Mouse (Mus musculus) layer of hippocampus, postnatal 14 days (tissue): ENCODE measurements around the gene Abca5. TPM values are rescaled to one million over a fixed set of nuclear protein-coding genes. Genes with fewer than 3 reads are reported as not detected.
"Not testable (repeated sequence)": the region's sequence is repeated elsewhere in the genome, so short reads cannot be mapped to it uniquely, and the experiment has no call there.

Experiments
- DNase-seq, 2 experiments: peaks; one replicate each; pipeline ENCODE4 v3.0.0; 2021 to 2022; ENCODE audit warnings: low spot score in 2 of 2, mixed read lengths in 1 of 2
- long read RNA-seq, 2 experiments: library from polyadenylated mRNA; stranded (forward); transcript quantifications; one replicate each; pipeline ENCODE4 v2.0.0; 2021
- total RNA-seq, 2 experiments: library from RNA; stranded (reverse); gene quantifications; 2 replicates each; pipeline ENCODE4 v1.2.3; 2021

Abca5 gene
- 10 to 100 TPM; 27.6 to 31.4 TPM for total RNA-seq
- long read RNA-seq, experiment 1, full-length matches to known transcripts: 1 of 4 reads
- long read RNA-seq, experiment 1, partial matches to known transcripts: 1 of 4 reads
- long read RNA-seq, experiment 1, other reads (novel, unspliced or antisense): 2 of 4 reads
- long read RNA-seq, experiment 2, partial matches to known transcripts: 0 of 1 reads
- long read RNA-seq, experiment 2, other reads (novel, unspliced or antisense): 1 of 1 reads

DNA sequence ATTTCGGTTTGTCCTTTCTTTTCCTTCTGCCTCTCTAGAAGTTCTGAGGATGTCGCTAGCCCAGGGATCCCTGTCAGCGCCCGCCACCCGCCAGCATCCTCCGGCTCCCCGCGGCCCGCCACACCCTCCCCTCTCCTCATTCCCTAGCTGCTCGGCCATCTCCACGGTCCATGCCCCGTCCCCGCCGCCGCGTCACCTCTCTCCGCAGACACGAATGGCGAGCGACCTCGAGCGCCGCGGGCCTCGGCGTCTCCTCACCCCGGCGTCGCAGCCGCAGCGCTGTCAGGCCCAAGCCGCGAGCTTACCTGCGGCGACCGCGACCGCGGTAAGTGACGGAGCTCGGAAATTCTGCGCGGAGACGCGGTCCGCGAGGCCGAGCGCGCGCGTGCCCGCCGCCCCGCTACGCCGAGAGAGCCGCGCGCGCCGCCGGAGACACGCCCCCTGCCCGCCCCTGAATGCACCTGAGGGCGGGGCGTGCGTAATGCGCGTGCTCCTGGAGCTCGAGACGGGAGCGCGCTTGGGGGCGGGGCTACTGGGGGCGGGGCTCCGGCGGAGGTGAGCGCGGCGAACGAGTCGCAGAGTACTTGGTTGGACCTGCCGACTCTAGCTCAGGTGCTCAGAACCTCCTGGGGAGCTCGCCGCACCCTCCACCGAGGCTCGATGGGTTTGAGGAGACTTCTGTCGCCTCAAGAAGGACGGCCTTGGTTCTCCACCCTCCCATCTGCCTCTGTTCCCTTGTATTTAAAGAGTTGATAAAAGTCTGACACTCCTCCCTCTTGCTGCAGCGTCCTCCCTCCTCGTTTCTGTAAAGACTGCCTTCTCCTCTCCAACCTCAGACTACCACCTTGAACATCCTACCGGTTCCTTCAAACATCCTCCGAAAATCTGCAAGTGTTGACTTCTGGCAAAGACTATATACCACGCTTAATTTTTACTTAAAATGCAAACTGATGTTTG is at the start of gene Abca5:
Gene Abca5, minus strand, starts transcription at position 428 of the 957 bp plus-strand sequence.
- DNase-seq: peak; percentile 81 to 87

DNA sequence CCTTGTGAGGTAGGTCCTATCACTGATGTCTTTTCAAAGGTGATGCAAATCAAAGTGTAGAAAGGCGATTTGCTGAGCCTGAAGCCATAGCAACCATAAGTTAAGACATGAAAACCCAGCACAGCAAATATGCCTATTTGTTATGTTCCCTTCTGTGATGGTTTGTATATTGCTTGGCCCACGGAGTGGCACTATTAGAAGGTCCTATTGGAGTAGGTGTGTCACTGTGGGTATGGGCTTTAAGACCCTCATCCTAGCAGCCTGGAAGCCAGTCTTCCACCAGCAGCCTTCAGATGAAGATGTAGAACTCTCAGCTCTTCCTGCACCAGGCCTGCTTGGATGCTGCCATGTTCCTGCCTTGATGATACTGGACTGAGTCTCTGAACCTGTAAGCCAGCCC is 48.0 kb upstream of the Abca5 start:
- no peak for DNase-seq

DNA sequence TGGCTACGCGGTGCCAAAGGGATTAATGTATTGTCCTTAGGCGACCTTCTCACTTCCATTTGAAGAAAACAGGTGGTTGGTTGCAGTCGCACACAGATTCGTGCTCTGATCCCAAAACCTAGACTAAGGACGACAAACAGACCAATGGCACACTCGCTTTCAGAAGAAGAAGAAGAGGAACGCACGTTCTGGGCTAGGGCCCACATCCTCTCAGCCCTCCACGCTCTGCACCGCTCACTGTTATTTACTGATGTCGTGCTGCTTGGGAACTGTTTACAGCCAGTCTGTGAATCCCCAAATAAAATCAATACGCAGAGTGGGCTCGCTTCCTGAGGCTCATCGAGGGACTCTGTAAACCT is 42.8 kb upstream of the Abca5 start:
- no peak for DNase-seq

DNA sequence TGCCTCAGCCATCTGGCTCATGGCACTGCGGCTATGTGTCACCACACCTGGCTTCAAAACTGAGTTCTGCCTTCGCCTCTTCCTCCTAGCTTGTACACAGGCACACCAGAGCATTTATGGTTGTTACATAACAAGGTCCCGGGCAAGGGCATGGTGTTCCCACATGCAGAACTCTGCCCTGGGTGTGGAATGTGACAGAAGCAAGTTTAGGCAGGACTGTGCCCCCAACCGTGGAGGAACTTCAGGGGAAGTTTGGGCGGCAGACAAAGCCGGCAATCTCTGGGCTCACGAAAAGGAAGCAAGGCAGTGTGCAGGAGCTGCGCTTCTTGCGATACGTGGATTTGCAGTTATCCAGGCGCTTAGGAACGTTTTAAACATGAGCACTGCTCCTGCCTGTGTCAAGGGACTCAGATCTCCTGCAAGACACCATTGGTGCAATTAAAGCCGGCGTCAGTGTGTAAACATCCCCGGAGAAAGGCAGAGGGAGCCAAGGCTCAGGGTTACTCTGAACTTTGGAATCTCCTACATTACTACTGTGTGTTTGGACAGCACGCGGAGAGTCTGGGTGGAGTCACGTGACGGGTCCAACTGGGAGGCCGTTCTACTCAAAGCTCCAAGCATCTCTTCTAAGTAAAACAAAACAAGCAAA is 42.3 kb upstream of the Abca5 start:
- DNase-seq: peak; percentile 46 to 50

DNA sequence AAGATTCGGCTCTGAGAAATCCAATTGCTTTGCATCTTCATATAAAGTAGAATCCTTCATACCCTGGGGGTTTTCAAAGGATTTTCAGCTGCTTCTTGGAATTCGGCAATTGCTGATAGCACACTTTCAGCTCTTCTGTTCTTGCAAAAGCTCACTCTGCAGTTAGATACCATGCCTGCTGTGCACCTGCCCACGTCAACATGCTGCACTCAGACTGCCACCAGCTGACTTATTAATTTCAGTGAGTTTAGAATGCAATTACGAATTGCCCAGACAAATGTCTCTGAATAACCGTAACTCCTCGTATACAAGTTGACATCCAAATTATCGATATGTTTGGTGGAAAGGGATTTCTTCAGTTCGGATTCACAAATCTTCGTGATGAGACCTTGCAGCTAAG is 36.5 kb upstream of the Abca5 start:
- peak in 1 of 2 experiments; percentile 73 for DNase-seq

DNA sequence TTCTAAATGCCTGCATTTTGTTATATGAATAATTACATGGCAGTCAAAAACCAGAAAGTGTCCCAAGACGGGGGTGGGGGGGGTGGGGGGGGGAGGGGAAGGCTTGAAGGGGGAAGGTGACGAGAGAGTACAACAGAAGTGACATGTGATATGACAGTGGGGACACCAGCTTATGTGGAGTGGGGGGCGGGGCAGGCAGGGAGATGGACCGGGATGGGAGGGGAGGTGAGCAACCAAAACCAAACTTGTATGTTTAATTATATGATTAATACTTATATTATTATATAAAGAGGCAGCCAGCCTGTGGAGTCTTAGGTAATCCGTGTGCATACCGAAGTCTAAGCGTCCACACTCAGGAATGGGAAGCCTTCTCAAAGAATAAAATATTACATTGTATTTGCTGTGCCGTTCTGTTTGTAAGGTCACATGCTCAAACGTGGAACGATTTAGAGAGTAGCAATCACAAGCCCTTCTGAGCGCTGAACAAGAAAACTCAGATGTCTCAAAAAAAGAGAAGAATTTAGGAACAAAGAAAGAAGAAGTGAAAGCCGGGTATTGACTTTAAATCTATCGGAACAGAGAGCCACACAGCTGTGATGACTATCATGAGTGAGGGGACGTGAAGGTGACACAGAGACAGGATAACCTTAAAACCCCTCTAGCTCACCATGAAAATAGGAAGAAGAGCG is 34.9 kb upstream of the Abca5 start:
- no peak for DNase-seq

DNA sequence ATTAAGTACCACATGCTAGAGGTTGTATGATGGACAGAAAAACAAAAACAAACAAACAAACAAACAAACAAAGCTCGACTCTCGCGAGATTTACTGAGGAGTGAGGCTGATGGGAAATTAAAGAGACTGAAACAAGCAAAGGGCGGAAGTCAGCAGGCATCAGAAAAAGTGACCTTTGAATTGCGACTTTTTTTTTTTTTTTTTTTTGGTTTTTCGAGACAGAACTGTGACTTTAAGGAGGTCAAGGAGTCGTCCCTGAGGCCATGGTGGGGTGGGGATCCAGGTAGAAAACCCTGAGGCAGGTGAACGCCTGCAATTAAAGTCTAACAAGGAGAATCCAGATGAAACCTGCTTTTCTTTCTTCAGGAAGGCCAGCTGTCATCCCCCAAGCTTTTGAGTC is 34.3 kb upstream of the Abca5 start:
- DNase-seq: no peak

DNA sequence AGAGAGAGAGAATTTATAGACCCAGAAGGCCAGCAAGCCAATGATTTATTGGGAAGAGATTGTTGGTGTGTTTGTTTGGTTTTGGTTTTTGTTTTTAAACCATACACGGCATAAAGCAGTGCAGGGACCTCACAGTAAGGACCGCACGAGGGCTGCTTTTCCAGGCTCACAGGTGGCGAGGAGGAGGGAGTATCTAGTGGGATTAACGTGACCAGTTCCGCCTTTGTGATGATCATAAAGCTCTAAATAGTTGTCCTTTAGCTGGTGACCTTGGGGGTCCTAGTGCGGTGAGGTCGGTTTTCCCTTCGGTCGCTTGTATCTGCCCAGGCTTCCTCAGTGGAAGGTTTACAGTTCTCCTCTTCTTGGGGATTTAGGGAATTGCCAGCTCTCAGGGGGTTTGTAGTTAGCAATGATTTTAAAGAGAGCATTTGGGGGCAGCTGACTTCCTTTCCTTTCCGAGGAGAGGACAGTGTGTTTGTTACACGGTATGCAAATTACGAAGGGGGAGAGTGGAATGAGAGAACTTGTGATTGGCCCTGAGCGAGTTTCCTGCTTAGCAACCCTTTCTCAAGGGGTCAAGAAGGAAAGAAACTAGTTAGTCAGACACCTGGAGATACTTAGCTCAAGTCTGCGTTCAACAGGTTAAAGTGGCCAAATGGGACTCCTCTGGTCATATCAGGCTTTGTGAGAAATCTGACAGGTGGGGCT is 31.9 kb upstream of the Abca5 start:
- no peak for DNase-seq

DNA sequence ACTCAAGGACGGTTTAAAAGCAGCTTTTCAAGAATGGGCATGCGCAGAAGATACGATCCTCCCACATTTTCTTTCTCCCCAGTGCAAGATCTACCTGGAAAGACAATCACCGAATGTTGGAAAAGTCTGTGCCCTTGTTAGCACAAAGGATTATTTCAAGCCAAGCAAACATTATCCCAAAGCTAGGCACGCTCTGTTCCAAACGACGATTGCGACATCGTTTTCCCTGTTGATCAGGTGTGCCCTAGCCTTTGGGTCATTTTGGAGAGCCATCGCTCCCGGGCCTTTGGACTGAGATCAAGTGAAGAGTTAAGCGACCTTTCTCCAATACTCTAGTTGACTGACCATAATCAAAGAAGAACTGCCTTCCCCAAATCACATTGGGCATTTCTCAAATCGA is 30.1 kb upstream of the Abca5 start:
- DNase-seq: no peak

DNA sequence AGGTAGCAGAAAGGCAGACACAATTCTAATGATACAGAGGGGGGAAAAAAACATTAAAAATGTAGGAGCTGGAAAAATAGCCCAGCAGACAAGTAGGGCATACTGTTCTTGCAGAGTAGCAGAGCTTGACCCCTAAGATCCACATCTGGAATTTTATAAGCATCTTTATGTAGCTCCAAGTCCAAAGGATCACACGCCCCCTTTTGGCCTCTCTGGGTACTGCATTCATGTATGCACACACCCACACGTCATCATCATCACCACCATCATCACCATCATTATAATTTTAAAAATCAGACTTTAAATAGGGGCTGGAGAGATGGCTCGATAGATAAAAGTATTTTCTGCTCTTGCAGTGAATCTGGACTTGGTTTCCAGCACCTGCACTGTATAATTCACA is 29.4 kb upstream of the Abca5 start:
- no peak for DNase-seq

DNA sequence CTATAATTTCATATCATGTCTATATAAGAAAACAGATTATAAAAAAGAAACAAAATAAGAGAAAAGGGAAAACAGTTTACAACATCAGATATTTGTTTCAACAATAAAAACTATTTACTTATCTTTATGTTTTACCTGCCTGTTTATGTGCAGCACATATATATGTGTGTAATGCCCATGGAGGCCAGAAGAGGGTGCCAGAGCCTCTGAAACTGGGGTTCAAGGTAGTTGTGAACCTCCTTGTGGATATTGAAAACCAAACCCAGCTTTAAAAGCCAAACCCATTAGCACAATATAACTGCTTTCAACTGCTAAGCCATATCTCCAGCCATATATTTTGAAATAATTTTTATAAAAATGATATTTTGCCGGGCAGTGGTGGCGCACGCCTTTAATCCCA is 27.5 kb upstream of the Abca5 start:
- peak in 1 of 2 experiments; percentile 27 for DNase-seq

DNA sequence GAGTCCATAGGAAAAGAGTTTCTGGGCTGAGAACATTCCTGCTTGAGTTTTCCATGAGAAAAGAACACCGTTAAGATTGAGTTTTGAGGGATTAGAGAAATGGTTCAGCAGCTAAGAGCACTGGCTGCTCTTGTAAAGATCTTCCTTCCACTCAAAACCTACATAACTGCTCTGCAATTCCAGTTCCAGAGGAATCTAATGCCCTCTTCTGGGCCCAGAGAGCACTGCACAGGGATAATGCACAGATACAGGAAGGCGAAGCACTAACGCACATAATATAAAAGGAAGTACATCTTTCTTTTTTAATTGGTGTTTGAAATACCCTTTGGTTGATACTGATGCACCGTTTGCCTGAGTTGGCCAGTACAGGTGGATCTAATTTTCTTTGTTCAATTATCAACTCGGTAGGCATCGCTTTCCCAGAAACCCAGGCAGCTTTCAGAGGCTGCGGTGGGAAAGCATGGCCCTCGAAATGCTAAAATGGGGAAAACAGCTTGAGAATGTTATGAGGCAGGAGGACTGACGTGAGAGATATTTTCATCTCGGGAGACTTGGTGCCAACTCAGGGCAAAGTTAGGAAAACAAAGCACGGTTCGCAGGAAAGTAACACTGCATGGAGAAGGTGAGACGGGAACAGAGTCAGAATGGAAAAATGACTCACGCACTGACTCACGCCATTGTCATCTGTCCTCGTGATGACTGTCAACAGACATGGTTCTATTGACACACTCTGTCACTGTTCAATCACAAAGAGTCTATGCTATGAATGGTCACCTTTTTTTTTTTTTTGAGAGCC is 20.4 kb upstream of the Abca5 start:
- peak; percentile 23 to 49 for DNase-seq

DNA sequence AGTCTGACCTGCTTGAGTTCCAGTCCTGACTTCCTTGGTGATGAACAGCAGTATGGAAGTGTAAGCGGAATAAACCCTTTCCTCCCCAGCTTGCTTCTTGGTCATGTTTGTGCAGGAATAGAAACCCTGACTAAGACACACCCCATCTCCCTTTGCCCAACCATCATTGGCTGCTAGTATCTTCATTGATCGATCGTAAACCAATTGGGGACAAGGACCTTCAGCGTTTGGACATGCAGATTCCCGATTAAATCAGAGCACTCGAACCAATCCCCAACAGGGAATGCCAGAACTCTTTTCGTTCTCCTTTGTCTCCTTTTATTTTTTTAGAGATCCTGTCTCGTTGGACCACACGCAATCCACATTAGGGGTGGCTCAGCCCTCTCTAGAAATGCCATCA is 17.6 kb upstream of the Abca5 start:
- DNase-seq: not testable (repeated sequence)

DNA sequence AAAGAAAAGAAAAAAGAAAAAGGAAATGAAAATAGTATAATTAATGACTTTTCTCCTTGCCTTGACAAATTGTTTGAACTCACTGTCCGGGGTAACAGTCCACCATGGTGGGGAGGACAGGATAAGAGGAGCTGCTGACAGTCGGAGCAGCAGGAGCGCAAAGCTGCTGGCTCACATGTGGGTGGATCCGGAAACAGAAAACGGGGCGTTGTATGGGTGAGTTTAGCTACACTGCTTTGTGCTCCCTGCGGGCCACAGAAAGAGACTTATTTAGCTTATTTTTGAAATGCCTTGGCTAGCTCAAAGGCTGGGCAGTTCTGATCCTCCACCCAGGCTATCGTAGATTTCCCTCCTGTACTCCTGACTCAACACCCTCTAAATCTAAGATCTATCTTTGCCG is 16.7 kb upstream of the Abca5 start:
- DNase-seq: no peak

DNA sequence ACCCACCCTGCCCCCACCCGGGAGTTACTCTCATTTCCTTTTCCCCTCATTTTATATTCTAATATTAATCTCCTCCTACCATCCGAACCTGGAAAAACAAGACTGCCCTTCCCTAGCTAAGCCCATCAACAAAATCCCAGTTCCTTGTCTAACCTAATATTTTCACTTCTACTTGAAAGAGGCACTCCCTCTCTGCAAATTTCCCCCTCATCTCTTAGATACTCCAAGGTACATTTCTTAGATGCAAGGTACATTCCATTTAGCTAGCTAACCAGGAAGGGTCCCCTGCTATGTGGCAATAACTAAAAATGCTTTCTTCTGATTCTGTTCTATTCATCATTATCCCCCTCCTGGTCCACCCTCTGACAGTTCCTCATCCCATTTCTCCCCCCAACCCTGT is 10.7 kb upstream of the Abca5 start:
- no peak for DNase-seq

DNA sequence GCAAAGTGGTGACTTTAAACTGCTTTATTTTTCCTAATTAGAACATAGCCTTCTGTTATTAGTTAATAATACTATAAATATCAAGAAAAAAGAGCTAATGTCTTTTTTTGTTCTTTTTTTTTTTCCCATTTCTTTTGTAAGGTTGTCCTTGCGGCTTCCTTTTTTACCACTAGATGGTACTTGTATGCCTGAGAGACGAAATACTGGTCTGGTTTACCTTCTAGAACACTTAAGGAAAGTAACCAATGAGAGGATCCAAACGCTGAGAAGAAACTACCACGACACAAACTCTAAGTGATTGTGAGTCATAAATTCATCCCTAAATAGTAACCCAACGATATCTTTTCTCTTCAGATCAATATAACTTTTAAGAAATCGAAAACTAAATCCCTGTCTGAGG is 10.3 kb upstream of the Abca5 start:
- DNase-seq: no peak

DNA sequence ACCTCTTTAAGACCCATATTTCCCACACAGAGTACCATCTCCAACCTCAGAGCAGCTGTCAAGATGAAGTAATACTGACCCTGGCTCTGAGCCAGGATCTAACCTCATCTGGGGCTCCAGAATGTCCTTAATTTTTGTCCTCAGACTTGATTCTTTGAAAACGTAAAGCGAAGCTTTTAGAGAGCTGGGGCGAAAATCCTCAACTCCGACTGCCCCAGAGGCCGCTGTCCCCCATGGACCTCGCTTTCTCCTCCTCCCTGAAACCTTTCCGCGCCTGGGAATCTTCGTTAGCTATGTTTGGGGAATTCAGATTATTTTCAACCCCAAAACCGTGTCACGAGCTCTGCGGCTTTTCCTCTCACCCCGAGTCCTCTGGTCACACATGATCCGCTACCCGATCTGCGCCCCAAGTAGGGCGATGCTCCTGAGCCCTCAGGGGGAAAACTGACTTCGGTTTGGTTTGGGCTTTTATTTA is 665 bp downstream of the Abca5 start:
- DNase-seq: peak in 1 of 2 experiments; percentile 23

DNA sequence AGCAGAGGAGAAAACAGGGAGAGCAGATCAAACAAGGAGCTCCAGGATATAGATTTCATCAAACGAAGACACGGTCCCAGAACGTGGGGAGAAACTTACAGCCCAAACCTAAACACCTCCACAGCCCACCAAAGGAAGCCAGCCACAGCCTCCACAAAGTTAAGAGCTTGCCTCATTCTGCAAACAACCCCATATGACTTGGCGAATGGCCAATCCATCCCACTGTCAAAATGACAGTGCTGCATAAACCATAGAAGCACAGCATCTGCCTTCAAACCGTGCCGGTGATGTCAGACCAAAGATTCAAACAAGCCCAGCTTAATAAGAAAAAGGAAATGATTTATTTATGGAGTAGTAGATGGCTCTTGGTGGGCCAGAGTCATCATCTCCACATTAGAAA is 7.4 kb downstream of the Abca5 start:
- peak; percentile 11 to 66 for DNase-seq

DNA sequence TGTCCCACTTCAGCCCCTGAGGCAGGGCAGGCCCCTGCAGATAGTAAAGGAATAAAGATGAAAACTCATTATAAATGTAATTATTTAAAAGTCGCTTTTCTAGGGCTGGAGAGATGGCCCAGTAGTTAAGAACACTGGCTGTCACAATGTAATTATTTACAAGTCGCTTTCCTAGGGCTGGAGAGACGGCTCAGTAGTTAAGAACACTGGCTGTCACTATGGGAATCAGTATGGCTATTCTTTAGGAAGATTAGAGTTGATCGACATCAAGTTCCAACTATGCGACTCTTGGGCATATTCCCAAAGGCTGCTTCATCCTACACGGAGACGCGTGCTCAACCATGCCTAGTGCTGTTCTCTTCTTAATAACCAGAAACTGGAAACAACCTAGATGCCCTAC is 15.2 kb downstream of the Abca5 start:
- DNase-seq: no peak
